Mouse (Mus musculus) myocyte (in vitro differentiated cells): Measurements from ENCODE around the gene Fmo5. TPM values are rescaled to one million over a fixed set of nuclear protein-coding genes. Genes with fewer than 3 reads are reported as not detected.

Source experiments
- H3K27me3 ChIP-seq: one replicate; pipeline ENCODE4 v1.6.1; 2011; ENCODE audit not compliant: control insufficient read depth, insufficient read depth, insufficient read length
- H3K36me3 ChIP-seq: one replicate; pipeline ENCODE4 v1.6.1; 2011; ENCODE audit not compliant: control insufficient read depth, insufficient read depth
- H3K4me2 ChIP-seq: one replicate; pipeline ENCODE4 v1.6.1; 2011; ENCODE audit warnings: low read depth, control low read depth
- H3K4me3 ChIP-seq: one replicate; pipeline ENCODE4 v1.5.1; 2011; ENCODE audit warnings: mild to moderate bottlenecking, control low read depth, moderate library complexity
- H3K79me2 ChIP-seq: one replicate; pipeline ENCODE4 v1.6.1; 2011; ENCODE audit not compliant: control insufficient read depth, insufficient read depth
- H3ac ChIP-seq: one replicate; pipeline ENCODE4 v1.6.1; 2011; ENCODE audit not compliant: control insufficient read depth, insufficient read length
- CEBPB ChIP-seq: IDR thresholded peaks from 2 replicates; pipeline ENCODE4 v1.6.1; 2011; ENCODE audit warnings: mild to moderate bottlenecking, moderate library complexity; ENCODE audit not compliant: poor library complexity, insufficient read depth, severe bottlenecking
- E2F4 ChIP-seq: IDR thresholded peaks from one replicate; pipeline ENCODE4 v1.6.1; 2011; ENCODE audit warnings: mild to moderate bottlenecking, control low read depth, moderate library complexity; ENCODE audit not compliant: insufficient read depth
- MAX ChIP-seq: IDR thresholded peaks from one replicate; pipeline ENCODE4 v1.6.1; 2011; ENCODE audit warnings: low read depth, mild to moderate bottlenecking, control low read depth
- MYOD1 ChIP-seq, 3 experiments: IDR thresholded peaks; one replicate each; pipeline ENCODE4 v1.6.1; 2011; ENCODE audit warnings: control low read depth in 2 of 3, low read depth in 2 of 3, mild to moderate bottlenecking in 2 of 3, moderate library complexity in 1 of 3; ENCODE audit not compliant: insufficient read length in 2 of 3, control insufficient read depth in 1 of 3
- MYOG ChIP-seq, 3 experiments: IDR thresholded peaks; one replicate each; pipeline ENCODE4 v1.6.1; 2011; ENCODE audit warnings: control low read depth in 2 of 3, low read depth in 2 of 3, mild to moderate bottlenecking in 2 of 3; ENCODE audit not compliant: insufficient read length in 2 of 3, control insufficient read depth in 1 of 3, insufficient read depth in 1 of 3
- POLR2A ChIP-seq: IDR thresholded peaks from one replicate; pipeline ENCODE4 v1.6.1; 2011; ENCODE audit warnings: low read depth, mild to moderate bottlenecking, control low read depth, moderate library complexity; ENCODE audit not compliant: insufficient read length
- POLR2AphosphoS2 ChIP-seq: IDR thresholded peaks from one replicate; pipeline ENCODE4 v1.6.1; 2011; ENCODE audit warnings: low read depth, control low read depth; ENCODE audit not compliant: insufficient read length
- REST ChIP-seq: IDR thresholded peaks from one replicate; pipeline ENCODE4 v1.6.1; 2011; ENCODE audit warnings: mild to moderate bottlenecking, control low read depth, moderate library complexity; ENCODE audit not compliant: insufficient read depth, insufficient read length
- SRF ChIP-seq: IDR thresholded peaks from one replicate; pipeline ENCODE4 v1.6.1; 2011; ENCODE audit warnings: low read depth; ENCODE audit not compliant: control insufficient read depth, insufficient read length
- TCF12 ChIP-seq: IDR thresholded peaks from one replicate; pipeline ENCODE4 v1.6.1; 2011; ENCODE audit warnings: mild to moderate bottlenecking, control low read depth; ENCODE audit not compliant: poor library complexity, insufficient read depth, severe bottlenecking
- TCF3 ChIP-seq: IDR thresholded peaks from one replicate; pipeline ENCODE4 v1.6.1; 2011; ENCODE audit warnings: low read depth, control low read depth; ENCODE audit not compliant: insufficient read length
- USF1 ChIP-seq: IDR thresholded peaks from one replicate; pipeline ENCODE4 v1.6.1; 2011; ENCODE audit warnings: low read depth, mild to moderate bottlenecking, control low read depth, moderate library complexity
- polyA plus RNA-seq: library from polyadenylated mRNA; unstranded; fragments of >200 nt; fragmentation: generic; extraction: Trizol; gene quantifications from one replicate; pipeline ENCODE4 v1.2.1, GENCODE M21; 2012; ENCODE audit warnings: missing spikeins

Fmo5 gene
- polyA plus RNA-seq, 1 experiment, result 0.17 TPM

DNA sequence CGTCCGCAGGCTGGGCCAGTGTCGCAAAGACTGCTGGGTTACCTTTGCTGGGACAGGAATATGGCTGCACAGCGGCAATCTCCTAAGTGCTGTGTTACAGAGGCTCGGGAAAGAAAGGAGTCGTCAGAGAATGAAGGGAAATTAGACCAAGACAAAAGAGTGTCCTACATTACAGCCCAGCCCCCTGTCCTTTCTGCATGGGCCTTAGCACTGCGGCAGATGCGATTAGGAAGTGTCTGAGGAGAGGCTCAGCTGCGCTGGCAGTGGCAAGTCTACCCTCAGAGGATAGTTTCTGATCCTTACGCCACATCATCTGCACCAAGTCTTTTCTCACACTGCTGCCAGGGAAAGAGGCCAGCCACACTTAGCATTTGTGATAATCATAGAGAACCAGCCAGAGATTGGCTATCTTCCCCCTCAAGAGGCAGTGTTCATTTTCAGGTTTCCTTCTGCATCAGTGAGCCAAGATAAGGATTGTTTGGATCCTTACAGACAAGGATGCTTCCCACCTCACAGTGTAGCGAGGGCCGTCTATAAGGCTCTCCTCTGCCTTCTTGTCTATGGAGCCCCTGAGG, 62.9 kb downstream of the Fmo5 start:
- Histone ChIP-seq H3ac (no peak overlapping the region), H3K4me2 (no peak overlapping the region), H3K4me3 (no peak overlapping the region), H3K27me3 (no peaks in the 10 kb centered on the region), H3K79me2 (no peaks in the 10 kb centered on the region), H3K36me3 (peaks cover 15% of the 10 kb centered on the region)
- TF ChIP-seq MAX (no peak), POLR2A (no peak), MYOG (IDR thresholded peaks at IDR 0.05; ENCODE audit: control insufficient read depth in 1 of 3, insufficient read depth in 1 of 3, insufficient read length in 2 of 3, low read depth in 2 of 3) (no peak), MYOD1 (IDR thresholded peaks at IDR 0.05; ENCODE audit: control insufficient read depth in 1 of 3, insufficient read length in 2 of 3, low read depth in 2 of 3) (no peak), USF1 (no peak), REST (no peak), POLR2AphosphoS2 (no peak), E2F4 (no peak), TCF3 (no peak), TCF12 (no peak)

DNA sequence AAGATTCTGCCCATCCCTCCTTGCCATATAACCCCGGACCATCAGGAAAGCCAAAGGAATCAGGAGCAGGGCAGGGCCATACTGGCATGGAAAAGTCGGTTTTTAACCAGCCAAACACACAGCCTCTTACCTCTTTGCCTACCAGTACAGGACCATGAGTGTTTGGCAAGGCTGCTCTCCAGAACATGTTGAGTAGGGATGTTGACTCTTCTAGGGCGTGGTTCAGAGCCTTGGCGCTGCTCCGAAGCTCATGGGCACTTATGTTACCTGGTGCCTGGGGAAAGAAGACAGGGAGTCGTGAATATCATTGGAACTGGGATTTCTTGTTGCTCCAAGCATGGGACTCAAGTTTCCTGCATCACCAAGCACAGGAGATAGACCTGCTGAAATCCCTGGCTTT, 65.2 kb downstream of the Fmo5 start:
- Histone ChIP-seq H3ac (no peak overlapping the region), H3K36me3 (peaks cover 15% of the 10 kb centered on the region)
- TF ChIP-seq POLR2A (no peak), POLR2AphosphoS2 (no peak), MAX (no peak), MYOD1 (IDR thresholded peaks at IDR 0.05; ENCODE audit: control insufficient read depth in 1 of 3, insufficient read length in 2 of 3, low read depth in 2 of 3) (no peak), SRF (no peak), E2F4 (no peak)

DNA sequence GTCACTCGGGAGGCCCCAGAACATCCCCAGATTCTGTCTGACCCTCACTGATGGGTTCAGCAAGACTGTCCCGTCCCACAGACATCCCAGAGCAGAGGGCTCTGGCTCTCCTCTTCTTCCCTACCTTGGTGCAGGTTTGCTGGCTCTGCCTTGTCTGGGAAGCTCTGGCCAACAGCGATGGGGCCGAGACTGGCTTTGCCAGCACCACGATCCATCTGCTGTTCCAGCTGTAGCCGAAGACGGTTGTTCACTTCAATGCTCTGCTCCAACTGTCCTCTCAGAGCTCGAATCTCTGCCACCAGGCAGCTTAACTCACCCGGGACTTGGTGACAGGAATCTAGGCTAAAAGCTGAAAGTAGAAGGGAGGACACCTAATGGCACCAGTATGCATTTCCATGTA, 68.3 kb downstream of the Fmo5 start:
- no peak overlapping the region for H3ac ChIP-seq
- no peak for TF ChIP-seq MAX
- TF ChIP-seq MYOG (IDR thresholded peaks at IDR 0.05; ENCODE audit: control insufficient read depth in 1 of 3, insufficient read depth in 1 of 3, insufficient read length in 2 of 3, low read depth in 2 of 3), result no peak
- no peak for TF ChIP-seq E2F4
- TF ChIP-seq TCF3, result no peak
- no peak for TF ChIP-seq SRF
- no peak for TF ChIP-seq MYOD1 (IDR thresholded peaks at IDR 0.05; ENCODE audit: control insufficient read depth in 1 of 3, insufficient read length in 2 of 3, low read depth in 2 of 3)
- TF ChIP-seq TCF12, result no peak
- TF ChIP-seq CEBPB, result no peak
- no peak for TF ChIP-seq POLR2A
- no peak for TF ChIP-seq USF1
- TF ChIP-seq REST, result no peak
- no peak for TF ChIP-seq POLR2AphosphoS2
- H3K36me3 ChIP-seq, result peaks cover 17% of the 10 kb centered on the region
- H3K4me2 ChIP-seq, result no peak overlapping the region
- no peaks in the 10 kb centered on the region for H3K27me3 ChIP-seq
- no peaks in the 10 kb centered on the region for H3K79me2 ChIP-seq
- H3K4me3 ChIP-seq, result no peak overlapping the region

More for the DNA sequence above, 65.2 kb downstream of the Fmo5 start:
- Histone ChIP-seq H3K4me2 (no peak overlapping the region), H3K79me2 (no peaks in the 10 kb centered on the region), H3K27me3 (no peaks in the 10 kb centered on the region), H3K4me3 (no peak overlapping the region)

DNA sequence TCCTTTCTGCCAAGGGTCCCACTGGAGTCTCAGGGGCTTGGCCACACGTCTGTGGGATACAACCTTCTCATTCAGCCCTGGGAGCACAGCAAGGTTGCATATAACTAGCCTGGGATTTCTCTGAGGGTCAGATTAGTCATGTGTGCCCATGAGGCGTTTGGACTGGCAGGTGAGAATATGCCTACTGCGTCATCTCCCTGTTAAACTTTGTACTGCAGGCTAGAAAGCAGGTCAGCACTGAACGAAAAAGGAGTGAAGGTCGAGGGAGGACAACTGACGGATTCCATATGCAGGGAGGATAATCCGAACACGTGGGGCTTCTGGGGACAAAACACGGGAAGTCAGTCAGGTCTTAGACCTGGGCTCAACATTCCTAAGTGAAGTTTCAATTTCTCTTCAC, 68.7 kb downstream of the Fmo5 start:
- Histone ChIP-seq H3K4me3 (no peak overlapping the region), H3ac (no peak overlapping the region), H3K27me3 (no peaks in the 10 kb centered on the region), H3K36me3 (peaks cover 17% of the 10 kb centered on the region), H3K79me2 (no peaks in the 10 kb centered on the region), H3K4me2 (no peak overlapping the region)
- TF ChIP-seq SRF (no peak), E2F4 (no peak), MYOG (IDR thresholded peaks at IDR 0.05; ENCODE audit: control insufficient read depth in 1 of 3, insufficient read depth in 1 of 3, insufficient read length in 2 of 3, low read depth in 2 of 3) (no peak), POLR2A (no peak), TCF3 (no peak), CEBPB (no peak), MAX (no peak), POLR2AphosphoS2 (no peak), MYOD1 (IDR thresholded peaks at IDR 0.05; ENCODE audit: control insufficient read depth in 1 of 3, insufficient read length in 2 of 3, low read depth in 2 of 3) (no peak)

DNA sequence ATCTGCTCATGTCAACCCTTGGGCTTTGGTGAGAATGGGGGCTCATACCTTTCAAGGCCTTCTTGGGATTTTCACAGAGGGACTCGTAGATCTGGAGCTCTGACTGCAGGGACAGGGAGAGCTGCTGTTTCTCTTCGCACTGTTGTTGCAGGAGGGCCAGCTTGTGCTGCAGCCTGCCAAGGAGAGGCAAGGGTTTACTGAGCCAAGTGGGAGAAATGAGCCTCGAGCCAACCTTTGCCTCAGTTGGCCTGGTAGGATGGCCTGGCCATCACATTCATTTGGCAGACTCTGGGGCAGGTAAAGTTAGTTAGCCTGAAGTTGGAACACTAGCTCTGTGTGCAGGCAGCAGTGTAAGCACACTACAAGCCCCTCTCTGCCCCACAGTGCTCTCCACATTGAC, 70.5 kb downstream of the Fmo5 start:
- H3ac ChIP-seq, result no peak overlapping the region
- TF ChIP-seq REST, result no peak
- no peak for TF ChIP-seq POLR2AphosphoS2
- TF ChIP-seq USF1, result no peak
- no peak for TF ChIP-seq CEBPB
- TF ChIP-seq E2F4, result no peak
- no peak for TF ChIP-seq TCF12
- no peak for TF ChIP-seq SRF
- no peak for TF ChIP-seq TCF3
- TF ChIP-seq MAX, result no peak
- no peak for TF ChIP-seq MYOG (IDR thresholded peaks at IDR 0.05; ENCODE audit: control insufficient read depth in 1 of 3, insufficient read depth in 1 of 3, insufficient read length in 2 of 3, low read depth in 2 of 3)
- no peak for TF ChIP-seq POLR2A
- no peak for TF ChIP-seq MYOD1 (IDR thresholded peaks at IDR 0.05; ENCODE audit: control insufficient read depth in 1 of 3, insufficient read length in 2 of 3, low read depth in 2 of 3)
- H3K4me3 ChIP-seq, result no peak overlapping the region
- H3K27me3 ChIP-seq, result no peaks in the 10 kb centered on the region
- no peaks in the 10 kb centered on the region for H3K79me2 ChIP-seq
- peaks cover 13% of the 10 kb centered on the region for H3K36me3 ChIP-seq
- H3K4me2 ChIP-seq, result no peak overlapping the region
